Mouse (Mus musculus): ENCODE results near the gene Prkcb.

Gene Prkcb

DNA sequence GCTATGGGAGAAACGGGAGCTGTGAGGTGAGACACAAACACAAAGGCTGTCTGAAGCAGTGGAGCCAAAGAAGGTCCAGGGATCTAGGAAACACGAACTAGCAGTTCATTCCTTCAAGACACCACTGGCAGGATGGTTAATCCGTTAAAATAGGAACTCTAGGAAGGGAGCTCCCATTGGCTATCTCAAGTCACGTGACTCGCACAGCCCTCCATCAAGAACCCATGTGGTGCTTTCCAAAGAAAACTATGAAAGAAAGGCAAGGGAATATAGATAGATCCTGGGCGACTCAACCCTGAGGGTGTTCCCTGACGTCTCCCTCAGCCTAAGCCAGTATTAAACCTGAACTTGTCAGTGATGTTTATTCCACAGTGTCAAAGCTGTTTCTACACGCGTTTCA is 31.0 kb downstream of the Prkcb start:
- DNase-seq (ENCODE audit: low spot score in 2 of 2), result no peak

DNA sequence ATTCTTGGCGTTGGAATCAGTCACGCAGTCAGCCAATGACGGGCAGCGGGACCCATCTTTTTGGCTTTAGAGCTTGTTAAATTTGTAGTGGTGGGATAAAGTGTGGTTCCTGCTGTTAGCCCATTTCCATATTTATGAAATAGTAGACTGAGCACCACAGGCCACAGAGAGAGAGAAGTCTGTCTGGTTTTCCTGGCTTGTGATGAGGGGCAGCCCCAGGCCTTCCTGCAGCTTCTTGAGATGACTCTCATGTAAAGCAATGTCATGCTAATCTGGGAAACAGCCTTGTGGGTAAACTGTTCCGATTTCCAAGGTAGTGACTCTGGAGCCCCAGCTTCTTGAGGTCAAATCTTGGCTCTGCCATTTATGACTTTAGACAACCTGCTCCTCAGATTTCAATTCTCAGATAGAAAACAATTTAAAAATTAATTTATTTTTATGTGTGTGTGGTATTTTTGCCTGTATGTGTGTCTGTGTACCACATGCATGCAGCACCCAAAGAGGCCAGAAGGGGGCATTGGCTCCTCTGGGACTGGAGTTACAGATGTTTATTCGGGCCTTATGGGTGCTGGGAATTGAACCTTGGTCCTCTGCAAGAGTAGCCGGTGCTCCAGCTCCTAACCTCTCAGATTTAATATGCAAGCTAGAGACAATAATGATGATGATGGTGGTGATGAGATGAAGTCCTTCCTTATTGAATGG is 32.4 kb downstream of the Prkcb start:
- no peak for DNase-seq (ENCODE audit: low spot score in 2 of 2)

DNA sequence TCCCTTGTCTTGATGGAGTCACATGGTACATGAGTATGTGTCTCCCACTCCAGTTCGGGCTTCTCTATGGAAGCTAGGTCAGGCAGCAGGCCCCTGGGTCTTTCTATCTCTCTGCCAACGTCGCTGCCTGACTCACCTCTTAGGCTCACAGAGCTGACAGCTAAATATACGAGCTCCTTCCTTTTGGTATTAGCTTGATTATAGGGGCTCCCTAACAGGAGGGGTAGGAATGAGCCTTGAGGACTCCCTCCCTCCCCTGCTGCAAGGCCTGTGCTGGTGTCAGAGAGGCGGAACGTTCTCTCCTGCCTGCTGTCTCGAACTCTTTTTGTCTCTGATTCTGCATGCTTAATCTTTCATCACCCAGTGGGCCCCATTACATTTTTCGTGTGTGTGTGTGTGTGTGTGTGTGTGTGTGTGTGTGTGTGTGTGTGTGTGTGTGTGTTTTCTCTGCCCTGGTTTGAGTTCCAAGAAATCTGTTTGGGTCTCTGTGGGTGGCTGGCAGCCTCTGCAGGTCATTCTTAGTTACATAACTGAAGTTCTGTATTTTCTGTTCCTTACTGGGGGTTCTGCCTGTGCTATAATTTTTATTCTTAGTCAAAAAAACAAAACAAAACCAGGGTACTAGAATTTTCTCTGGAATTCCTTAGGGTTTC is 33.6 kb downstream of the Prkcb start:
- no peak for DNase-seq (ENCODE audit: low spot score in 2 of 2)

DNA sequence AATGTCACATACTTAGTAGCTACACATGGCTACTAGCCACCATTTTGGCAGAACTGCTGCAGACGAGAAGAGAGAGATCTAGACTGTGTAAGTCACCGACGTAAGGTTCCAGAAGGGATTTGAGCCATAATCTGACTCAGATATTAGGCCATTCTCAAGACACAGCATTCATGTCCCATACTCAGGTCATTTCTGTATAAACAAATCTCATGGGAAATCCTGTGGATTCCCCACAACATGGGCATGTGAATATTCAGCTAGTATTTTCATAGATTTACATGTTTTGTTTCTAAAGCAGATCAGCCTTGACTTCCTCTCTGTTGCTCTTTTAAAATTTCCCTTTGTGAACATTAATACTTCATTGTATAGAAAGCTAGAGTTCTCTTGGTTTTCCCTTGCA is 39.4 kb downstream of the Prkcb start:
- DNase-seq (ENCODE audit: low spot score in 2 of 2), result no peak

DNA sequence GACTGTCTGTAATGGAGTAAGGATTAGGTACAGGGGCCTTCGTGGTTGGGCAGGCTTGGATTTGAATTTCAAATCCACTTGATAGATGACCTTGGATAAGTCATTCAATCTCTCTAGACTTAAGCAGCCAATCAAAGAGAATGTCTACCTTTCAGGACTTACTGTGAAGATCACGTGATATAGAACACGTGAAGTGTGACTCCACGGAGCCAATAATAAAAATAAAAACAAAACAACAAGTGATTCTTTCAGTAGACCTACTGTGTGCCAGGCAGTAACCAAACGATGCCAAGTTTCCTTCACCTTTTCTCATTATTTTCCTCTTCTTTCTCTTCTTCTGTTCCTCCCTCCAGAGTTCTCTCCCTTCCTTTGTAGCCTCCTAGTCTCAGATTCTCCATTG is 39.9 kb downstream of the Prkcb start:
- DNase-seq (ENCODE audit: low spot score in 2 of 2), result no peak

DNA sequence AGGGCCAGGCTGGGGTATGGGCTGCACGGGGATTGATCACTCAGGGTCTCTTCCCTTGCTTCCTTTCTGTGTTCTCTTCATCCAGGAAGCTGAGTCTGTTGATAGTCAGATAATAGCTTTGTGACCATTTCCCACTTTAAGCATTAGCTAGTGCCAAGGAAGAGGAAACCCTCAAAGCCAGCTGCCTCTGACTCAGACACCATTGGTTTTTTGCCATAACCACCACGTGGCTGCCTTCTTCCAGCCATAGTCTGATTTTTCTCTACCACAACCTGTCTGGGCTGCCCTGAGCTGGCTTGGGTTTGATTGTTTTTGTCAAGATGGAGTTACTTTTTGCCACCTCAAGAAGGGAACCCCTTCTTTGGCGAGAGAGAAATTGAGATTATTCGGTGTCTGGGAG is 41.0 kb downstream of the Prkcb start:
- no peak for DNase-seq (ENCODE audit: low spot score in 2 of 2)

DNA sequence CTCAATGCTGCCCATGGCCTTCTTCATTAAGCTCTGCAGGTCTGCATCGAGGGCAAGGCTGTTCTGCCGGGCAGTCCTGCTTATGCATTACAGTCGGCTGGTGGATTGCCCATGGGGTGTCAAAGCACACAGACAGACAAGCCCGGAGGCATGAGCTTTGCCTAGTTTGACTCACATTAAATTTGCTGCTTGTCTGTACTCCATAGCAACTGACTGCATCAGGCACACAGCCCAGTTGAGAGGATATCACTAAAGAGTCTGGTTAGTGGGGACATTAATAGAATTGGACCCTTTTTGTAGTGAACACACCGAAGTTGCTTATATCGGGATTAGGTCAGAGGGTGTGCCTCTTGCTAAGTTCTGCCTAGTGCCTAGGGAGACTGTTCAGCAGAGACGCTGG is 45.1 kb downstream of the Prkcb start:
- DNase-seq (ENCODE audit: low spot score in 2 of 2), result no peak

DNA sequence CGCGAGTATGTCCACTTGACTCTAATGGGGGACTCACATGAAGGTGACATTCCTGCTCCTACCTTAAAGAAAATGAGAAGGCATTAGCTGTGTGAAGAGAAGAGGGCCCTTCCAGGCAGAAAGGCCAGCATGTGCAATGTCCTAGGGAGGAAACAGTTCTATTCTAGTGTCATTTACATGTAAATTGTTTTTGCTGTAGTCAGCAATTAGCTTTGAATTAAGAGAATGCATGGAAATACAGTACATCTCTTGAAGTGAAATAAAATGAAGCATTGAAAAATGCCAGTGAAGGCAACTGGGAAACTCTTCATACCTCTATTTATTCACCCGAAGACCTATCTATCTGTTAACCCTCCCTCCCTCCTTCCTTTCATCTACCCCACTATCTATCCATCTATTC is 48.8 kb downstream of the Prkcb start:
- DNase-seq (ENCODE audit: low spot score in 2 of 2), result no peak

DNA sequence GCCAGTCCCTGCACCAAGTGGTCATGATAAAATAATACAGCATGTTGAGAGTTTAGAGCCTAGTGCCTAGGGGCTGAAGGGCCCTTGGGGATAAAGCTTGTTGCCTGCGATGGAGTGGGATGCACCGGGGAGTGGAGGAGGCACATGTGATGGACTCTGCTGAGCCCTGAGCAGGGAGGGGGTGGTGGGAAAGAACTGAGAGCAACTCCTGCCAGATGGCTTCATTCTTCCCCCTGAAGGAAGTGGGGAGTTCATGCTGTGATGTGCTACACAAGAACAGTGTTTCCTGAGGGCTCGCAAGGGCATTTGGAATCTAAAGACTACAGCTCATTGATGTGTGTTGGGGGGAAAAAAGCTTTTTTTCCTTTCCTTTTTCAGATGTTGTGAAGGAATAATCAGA is 49.5 kb downstream of the Prkcb start:
- DNase-seq (ENCODE audit: low spot score in 2 of 2), result no peak

DNA sequence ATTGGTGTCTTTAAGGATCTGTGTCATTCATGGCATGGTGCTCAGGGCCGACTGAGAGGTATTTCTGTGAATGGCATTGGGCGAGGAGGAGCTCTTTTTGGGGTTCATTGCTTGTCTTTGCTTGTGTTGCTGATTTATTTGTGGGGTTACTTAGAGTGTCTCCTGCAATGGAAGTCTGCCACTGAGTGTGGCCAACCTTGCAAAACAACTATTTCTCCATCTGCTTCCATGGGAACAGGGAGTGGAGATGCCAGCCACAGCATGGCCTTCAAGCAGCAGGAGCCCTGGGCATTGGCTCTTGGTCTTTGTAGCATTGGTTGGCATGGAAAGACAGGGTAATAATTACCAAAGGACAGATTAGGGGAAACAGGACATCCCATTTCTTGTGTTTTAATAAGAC is 50.9 kb downstream of the Prkcb start:
- no peak for DNase-seq (ENCODE audit: low spot score in 2 of 2)

DNA sequence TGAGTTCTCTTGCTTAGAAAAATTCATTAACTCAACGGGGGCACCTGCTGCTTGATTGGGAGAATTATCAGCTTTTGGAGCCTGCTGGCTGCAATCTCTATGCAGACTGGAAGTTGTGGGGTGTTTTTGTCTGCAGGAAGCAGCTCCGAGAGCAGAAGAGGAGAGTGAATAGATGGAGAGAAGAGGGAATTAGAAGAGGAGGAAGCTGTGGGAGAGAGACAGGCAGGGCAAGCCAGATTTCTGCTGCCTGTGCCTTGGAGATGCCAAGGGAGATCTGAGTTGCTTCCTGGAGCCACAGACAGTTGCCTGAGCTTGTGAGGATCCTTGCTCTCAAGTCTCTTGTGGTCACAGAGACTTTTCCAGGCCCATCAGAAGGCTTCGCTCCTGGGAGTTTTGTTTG is 53.3 kb downstream of the Prkcb start:
- no peak for DNase-seq (ENCODE audit: low spot score in 2 of 2)

DNA sequence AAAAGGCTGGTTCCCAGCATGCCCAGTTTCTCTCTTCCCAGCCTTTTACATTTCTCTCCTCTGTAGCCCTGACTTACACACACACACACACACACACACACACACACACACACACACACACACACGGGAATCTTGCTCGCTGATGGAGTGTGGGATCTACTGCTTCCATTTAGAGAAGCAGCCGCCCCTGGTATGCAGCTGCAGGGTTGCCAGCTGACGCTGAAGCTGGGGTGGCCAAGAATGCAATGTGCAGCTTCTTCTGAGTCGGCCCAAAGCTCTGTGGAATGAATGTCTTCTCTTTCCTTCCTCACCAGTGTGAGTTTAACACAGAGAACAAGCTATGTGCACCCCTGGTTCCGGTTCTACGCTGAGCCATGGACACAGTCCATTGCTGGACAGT is 56.1 kb downstream of the Prkcb start:
- DNase-seq (ENCODE audit: low spot score in 2 of 2), result peak in 1 of 2 experiments; percentile 31

DNA sequence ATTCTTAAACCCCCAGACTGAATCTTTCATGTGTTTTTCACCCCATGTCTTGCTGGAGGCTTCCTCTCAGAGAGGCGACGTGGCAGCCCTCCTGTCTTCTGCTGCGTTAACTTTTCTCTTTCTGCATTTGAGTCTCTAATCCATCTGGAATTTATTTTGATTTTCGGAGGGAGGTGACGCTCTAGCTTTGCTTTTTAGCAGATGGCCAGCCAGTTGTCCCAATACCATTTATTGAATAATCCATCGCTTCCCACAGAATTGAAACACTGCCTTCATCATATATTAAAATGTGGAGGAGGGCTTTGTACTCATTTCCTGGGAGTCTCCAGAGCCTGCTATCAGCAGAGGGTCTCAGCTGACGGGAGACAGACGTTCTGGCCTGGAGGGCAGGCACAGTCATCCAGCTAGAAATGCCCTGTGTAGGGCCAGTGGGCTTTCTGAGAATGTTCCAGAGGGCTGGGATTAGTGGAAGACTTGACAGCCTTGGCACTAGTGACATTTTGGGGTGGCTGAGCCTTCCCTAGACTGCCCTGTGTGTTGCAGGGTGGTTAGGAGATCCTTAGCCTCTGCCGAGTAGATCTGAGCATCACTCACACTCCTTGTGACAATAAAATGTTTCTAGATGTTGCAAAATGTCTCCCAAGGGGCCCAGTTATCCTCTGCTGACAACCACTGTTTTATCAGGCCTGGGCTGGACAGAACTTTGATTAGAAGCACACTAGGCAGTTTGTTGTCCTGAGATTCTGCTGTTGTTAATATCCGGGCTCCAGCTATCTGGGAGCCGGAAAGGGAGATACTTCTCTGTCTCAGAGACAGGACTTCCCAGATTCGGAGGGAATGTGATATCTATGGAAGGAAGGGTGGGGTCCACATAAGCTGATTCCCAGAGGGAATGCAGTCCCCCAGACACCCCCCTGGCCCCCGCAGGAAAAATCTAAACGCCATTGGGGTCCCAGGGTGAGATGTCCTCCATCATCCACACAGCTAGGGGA is 58.0 kb downstream of the Prkcb start:
- DNase-seq (ENCODE audit: low spot score in 2 of 2), result no peak

DNA sequence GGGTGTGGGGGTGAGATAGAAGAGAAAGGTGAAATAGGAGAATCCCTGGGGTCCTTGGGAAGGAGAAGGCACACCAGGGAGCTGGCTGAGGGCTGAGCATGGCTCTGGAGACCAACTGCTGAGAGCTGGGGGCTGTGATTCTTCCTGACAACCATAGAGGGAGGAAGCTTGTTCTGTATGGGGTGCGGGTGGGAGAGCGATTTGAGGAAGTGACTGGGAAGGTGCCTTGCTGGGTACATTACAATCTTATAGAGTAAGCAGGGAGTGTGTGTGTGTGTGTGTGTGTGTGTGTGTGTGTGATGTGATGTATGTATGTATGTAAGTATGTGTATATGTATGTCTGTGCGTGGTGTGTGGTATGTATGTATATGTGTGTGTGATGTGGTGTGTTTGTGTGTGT is 58.9 kb downstream of the Prkcb start:
- DNase-seq (ENCODE audit: low spot score in 2 of 2), result no peak

DNA sequence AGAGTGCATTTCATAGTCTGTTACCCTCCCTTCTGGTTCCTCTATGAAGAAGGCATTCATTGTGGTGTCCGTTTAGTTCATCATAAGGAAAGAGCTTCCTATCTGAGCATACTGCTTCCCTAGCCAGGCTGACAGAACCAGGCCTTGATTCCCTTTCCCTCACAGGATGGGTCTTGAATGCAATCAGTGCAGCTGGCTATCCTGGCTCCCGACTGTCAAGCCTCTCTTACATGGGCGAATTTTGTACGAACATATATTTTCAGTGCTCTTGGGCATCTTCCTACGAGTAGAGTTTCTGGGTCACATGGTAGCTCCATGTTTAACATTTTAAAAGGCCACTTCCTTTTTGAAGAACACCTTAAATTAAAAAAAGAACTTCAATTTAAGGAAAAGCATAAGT is 61.4 kb downstream of the Prkcb start:
- DNase-seq (ENCODE audit: low spot score in 2 of 2), result no peak

DNA sequence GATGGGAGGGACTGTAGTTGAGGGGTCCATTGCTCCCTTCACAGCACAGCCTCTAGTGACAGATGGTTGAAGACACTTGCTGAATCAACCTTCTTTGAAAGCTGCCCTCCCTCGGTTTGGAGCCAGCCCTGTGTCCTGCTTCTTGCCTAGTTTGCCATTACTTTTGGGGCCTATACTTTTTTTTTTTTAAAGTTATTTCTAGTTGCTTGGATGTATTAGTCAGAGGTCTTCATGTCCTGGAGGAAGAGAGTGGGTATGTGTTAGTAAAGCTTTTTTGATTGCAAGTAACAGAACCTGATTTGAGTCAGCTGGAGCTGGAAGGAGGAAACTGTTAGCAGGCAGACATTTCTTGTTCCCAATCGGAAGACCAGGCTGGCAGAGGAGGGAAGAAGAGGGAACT is 62.2 kb downstream of the Prkcb start:
- DNase-seq (ENCODE audit: low spot score in 2 of 2), result no peak

DNA sequence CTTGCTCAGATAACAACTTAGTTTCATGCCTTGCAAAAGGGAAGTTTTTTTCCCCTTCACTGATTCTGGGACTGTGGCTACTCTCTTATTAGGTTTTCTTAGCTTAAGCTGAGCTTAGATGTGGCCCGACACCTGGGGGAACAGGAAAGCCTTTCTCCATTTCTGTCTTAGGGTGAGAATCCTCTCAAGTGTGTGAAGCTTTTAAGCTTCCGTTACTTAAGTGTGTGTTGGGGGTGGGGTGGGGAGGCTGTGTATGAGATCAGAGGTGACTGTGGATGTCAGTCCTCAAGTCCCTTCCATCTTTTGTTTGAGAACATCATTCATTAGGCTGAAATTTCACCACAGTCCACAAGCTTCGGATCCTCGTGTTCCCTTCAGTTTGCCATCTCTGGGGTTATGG is 63.3 kb downstream of the Prkcb start:
- DNase-seq (ENCODE audit: low spot score in 2 of 2), result no peak

DNA sequence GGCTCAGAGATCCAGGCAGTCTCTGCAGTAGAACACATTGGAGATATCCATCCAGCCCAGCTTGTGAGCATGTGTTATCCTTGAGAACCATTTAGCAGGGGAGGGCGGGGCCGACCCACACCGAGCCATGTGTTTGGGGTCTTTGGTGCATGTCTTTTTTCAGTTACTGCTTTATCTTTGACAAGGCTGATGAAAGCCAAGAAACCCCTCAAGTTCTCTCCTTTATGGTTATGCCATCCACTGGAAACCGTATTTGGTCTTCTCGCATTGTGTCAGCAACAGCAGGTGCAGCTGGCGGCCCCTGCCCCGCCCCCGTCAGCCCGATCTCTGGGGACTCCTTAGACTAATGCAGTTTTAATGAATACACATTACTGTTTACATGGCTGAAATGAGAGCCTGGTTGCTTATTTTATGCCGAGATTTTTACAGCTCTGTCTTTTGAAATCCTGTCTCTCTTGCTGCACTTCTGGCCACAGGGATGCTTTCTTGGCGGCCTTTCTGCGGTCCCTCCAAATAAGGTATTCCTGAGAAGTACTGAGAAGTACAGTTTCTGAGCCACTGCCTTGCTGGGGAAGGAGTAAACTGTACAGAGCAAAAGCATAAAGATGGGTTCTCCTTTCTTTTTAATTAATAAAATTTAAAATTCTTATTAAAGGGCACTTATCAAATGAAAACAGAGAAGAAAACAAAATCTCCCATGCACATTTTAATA is 64.2 kb downstream of the Prkcb start:
- DNase-seq (ENCODE audit: low spot score in 2 of 2), result no peak

DNA sequence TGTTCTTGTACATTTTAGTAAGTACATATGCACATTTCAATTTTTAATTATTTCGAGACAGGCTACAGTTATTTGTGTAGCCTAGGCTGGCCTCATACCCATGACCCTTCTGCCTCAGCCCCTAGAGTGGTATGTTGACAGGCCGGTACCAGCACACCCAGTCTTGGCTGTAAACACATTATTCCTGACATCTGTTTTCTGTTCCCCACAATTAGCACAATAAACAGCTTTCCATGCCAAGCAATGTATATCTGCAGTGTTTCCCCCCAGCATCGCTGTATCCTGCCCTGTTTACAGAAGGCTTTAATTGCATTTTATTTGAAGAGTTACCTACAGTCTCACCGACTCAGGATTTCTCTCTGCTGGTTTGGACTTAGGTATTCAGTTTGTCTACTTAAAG is 64.8 kb downstream of the Prkcb start:
- no peak for DNase-seq (ENCODE audit: low spot score in 2 of 2)

DNA sequence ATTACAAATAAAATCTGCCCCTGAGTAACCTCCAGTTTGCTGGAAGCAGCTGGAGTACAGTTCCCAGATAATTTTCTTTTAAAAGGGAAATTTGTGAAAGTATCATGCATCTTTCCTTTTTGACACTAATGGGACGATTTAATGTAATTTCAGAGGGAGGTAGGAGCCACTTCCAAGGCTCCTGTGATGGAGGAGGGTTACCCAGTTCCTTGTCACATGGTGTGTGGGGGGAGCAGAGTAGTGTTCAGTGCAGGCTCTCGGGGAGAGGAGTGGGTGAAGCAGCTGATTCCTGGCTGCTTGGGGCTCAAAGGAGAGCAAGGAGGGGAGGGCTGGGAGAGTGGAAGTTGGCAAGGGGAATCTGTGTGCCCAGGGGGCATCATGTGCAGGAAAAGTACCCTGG is 68.4 kb downstream of the Prkcb start:
- DNase-seq (ENCODE audit: low spot score in 2 of 2), result no peak

DNA sequence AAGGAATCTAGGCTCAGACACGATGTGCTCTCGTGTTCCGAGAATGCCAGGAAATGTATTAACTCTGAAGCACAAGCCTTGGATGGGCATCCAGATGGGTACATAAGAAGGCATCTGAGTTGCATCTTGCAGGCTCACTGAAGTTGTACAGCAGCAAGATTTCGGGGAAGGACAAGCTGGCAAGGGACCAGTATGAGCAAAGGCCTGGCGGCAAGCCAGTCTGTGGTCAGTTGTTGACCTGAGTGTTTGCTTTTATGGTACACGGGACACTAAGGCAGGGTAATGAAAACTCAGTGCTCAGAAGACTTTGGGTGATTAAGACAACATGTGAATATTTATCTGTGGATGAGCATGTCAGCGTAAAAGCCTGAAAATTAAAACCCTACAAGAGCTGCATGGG is 69.3 kb downstream of the Prkcb start:
- no peak for DNase-seq (ENCODE audit: low spot score in 2 of 2)

DNA sequence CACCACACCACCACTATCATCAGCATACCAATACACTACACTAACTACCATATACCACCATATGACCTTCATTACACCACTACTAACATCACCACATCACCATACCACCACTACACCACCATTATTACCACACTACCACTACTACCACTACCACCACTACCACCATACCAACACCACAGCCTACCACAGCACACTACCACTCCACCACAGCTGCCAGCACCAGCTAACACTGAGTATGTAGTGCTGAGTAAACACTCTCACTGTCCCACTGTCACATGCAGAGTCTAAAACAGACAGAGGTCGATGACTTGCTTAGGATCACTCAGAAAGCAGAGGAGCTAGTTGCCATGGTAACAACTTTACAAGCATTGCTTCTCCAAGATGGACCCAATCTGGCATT is 78.1 kb downstream of the Prkcb start:
- no peak for DNase-seq (ENCODE audit: low spot score in 2 of 2)
